Mouse (Mus musculus): ENCODE measurements around the gene Rbpj. TPM values are rescaled to one million over a fixed set of nuclear protein-coding genes. Genes with fewer than 3 reads are reported as not detected.

The Rbpj gene
- total and polyA plus RNA-seq, 2 experiments from 2014 or later = 17.6 to 22.4 TPM

DNA sequence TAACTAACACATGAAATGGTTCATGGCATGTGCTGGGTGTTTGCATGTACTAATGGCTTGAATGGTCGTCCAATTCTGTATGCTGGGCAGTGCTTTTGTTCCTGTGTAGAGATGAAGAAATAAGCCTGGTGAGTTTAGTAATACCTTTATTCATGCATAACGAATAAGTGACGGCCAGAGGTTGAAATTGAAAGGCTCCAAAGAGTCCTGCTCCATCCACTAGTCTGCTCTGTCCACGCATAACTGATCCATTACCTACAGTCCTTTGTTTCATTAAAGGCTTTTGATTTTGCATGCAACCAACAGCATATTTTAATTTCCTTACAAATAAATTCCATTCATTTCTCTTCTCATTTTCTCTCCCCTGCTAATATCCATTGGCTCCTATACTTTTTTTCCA is 53.2 kb downstream of the Rbpj start:
- TF ChIP-seq CTCF (IDR thresholded peaks at IDR 0.05; ENCODE audit: low read depth) = no peak
- H3K36me3 ChIP-seq (ENCODE audit: insufficient read depth, low read length) = no peaks in the 10 kb centered on the region
- no peaks in the 10 kb centered on the region for H3K27me3 ChIP-seq (ENCODE audit: insufficient read depth, low read length)
- ATAC-seq (no peak), DNase-seq (ENCODE audit: low spot score) (no peak)
- H3K4me2 ChIP-seq (ENCODE audit: low read depth, low read length) = no peak overlapping the region
- H3K27ac ChIP-seq = no peak overlapping the region
- whole genome bisulfite sequencing = 35% methylated on average over 4 of the region's 4 CpGs
- no peaks in the 10 kb centered on the region for H3K9me3 ChIP-seq (ENCODE audit: low read length)
- H3K4me1 ChIP-seq (ENCODE audit: insufficient read depth, low read length) = 0 out of 2 replicates have a peak, but pooled peaks cover 8% of the 10 kb centered on the region
- H3K4me3 ChIP-seq (ENCODE audit: low read length) = no peak overlapping the region
- no peak overlapping the region for H3K9ac ChIP-seq (replicated peaks; ENCODE audit: low read length)

- no peak overlapping the region for H3K27ac ChIP-seq
- no peaks in the 10 kb centered on the region for H3K36me3 ChIP-seq (ENCODE audit: insufficient read depth, low read length)
- TF ChIP-seq CTCF (IDR thresholded peaks at IDR 0.05; ENCODE audit: low read depth) = no peak
- no peak overlapping the region for H3K4me3 ChIP-seq (ENCODE audit: low read length)
- no peak overlapping the region for H3K9ac ChIP-seq (replicated peaks; ENCODE audit: low read length)
- no peaks in the 10 kb centered on the region for H3K27me3 ChIP-seq (ENCODE audit: insufficient read depth, low read length)
- 84% methylated on average over 10 of the region's 10 CpGs for WGBS
- no peak overlapping the region for H3K4me2 ChIP-seq (ENCODE audit: low read depth, low read length)
- 0 out of 2 replicates have a peak, but pooled peaks cover 8% of the 10 kb centered on the region for H3K4me1 ChIP-seq (ENCODE audit: insufficient read depth, low read length)
- H3K9me3 ChIP-seq (ENCODE audit: low read length) = no peaks in the 10 kb centered on the region
- no peak for DNase-seq (ENCODE audit: low spot score)
- no peak for ATAC-seq
Observed at GRCm38 (mm10) chr5:53519998-53520577, 54.1 kb downstream of the Rbpj start.

DNA sequence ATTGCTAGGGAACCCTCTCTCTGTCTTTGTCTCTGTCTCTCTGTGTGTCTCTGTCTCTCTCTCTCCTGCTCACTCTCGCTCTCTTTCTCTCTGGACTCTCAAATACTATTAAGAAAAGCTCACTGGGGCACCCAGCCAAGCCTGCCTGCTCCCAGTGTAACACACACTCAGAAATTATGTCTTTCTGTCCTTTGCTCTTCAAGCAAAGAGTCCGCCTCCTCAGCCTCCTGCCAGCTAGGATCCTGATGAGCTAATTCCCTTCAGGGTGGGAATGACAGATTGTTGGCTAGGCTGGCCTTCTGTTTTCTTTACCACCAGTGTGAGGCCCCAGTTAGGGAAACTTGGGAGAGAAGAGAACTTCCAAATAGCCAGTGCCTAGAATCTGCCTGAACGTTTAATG is 57.1 kb downstream of the Rbpj start:
- 27% methylated on average over 3 of the region's 3 CpGs for WGBS
- DNase-seq (ENCODE audit: low spot score) = peak; percentile 77
- Histone ChIP-seq H3K27me3 (ENCODE audit: insufficient read depth, low read length) (no peaks in the 10 kb centered on the region), H3K9me3 (ENCODE audit: low read length) (no peaks in the 10 kb centered on the region), H3K4me3 (ENCODE audit: low read length) (no peak overlapping the region), H3K4me2 (ENCODE audit: low read depth, low read length) (no peak overlapping the region), H3K4me1 (ENCODE audit: insufficient read depth, low read length) (peaks cover 12% of the 10 kb centered on the region; the same call in 1 of the 2 replicates), H3K36me3 (ENCODE audit: insufficient read depth, low read length) (no peaks in the 10 kb centered on the region), H3K9ac (replicated peaks; ENCODE audit: low read length) (no peak overlapping the region), H3K27ac (no peak overlapping the region)
- TF ChIP-seq CTCF (IDR thresholded peaks at IDR 0.05; ENCODE audit: low read depth) = no peak
- ATAC-seq = peak; percentile 78

DNA sequence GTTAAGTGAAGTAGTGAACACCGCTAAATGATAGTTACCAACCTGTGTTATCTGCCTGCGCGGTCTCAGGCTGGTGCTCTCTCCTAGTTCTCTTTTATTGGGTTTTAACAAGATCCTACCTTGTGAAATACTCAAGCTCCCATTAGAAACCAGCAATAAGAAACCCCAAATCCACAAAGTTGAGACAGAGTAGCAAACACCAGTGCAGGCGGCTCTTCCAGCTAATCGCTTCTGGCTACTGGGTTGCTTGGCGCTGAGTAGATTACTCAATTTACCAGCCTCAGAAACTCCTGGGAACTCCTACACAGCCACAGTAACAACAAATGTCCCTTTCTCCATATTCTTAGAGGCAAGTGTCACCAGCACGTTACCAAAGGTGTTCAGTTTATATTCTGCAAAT is 58.2 kb downstream of the Rbpj start:
- no peak overlapping the region for H3K4me3 ChIP-seq (ENCODE audit: low read length)
- H3K9me3 ChIP-seq (ENCODE audit: low read length) = no peaks in the 10 kb centered on the region
- no peak for DNase-seq (ENCODE audit: low spot score)
- H3K27me3 ChIP-seq (ENCODE audit: insufficient read depth, low read length) = no peaks in the 10 kb centered on the region
- H3K4me1 ChIP-seq (ENCODE audit: insufficient read depth, low read length) = peaks cover 12% of the 10 kb centered on the region; the same call in 1 of the 2 replicates
- H3K27ac ChIP-seq = no peak overlapping the region
- TF ChIP-seq CTCF (IDR thresholded peaks at IDR 0.05; ENCODE audit: low read depth) = no peak
- no peaks in the 10 kb centered on the region for H3K36me3 ChIP-seq (ENCODE audit: insufficient read depth, low read length)
- no peak for ATAC-seq
- no peak overlapping the region for H3K4me2 ChIP-seq (ENCODE audit: low read depth, low read length)
- 90% methylated on average over 7 of the region's 7 CpGs for WGBS
- H3K9ac ChIP-seq (replicated peaks; ENCODE audit: low read length) = no peak overlapping the region

DNA sequence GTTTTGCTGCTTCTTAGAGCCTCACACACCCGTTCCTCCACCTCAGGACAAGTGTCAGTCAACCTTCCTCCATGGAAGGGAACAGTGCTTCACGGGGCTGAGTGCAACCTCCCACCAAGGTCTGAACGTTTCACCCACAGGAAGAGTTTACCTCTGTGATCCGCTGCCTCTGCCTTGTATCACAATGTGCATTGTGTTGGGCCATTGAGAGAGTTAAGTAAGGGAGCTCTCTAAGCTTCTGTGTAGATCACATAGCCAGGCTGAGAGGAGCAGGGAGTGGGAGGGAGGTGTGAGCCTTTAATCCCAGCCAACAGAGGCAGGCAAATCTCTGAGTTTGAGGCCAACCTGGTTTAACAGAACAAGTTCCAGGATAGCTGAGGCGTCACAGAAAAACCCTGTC is 58.9 kb downstream of the Rbpj start:
- ATAC-seq (no peak), DNase-seq (ENCODE audit: low spot score) (no peak)
- no peak overlapping the region for H3K27ac ChIP-seq
- WGBS = 61% methylated on average over 5 of the region's 5 CpGs
- no peaks in the 10 kb centered on the region for H3K9me3 ChIP-seq (ENCODE audit: low read length)
- H3K36me3 ChIP-seq (ENCODE audit: insufficient read depth, low read length) = no peaks in the 10 kb centered on the region
- H3K27me3 ChIP-seq (ENCODE audit: insufficient read depth, low read length) = no peaks in the 10 kb centered on the region
- no peak overlapping the region for H3K4me2 ChIP-seq (ENCODE audit: low read depth, low read length)
- TF ChIP-seq CTCF (IDR thresholded peaks at IDR 0.05; ENCODE audit: low read depth) = no peak
- H3K9ac ChIP-seq (replicated peaks; ENCODE audit: low read length) = no peak overlapping the region
- H3K4me1 ChIP-seq (ENCODE audit: insufficient read depth, low read length) = peaks cover 12% of the 10 kb centered on the region; the same call in 1 of the 2 replicates
- no peak overlapping the region for H3K4me3 ChIP-seq (ENCODE audit: low read length)

DNA sequence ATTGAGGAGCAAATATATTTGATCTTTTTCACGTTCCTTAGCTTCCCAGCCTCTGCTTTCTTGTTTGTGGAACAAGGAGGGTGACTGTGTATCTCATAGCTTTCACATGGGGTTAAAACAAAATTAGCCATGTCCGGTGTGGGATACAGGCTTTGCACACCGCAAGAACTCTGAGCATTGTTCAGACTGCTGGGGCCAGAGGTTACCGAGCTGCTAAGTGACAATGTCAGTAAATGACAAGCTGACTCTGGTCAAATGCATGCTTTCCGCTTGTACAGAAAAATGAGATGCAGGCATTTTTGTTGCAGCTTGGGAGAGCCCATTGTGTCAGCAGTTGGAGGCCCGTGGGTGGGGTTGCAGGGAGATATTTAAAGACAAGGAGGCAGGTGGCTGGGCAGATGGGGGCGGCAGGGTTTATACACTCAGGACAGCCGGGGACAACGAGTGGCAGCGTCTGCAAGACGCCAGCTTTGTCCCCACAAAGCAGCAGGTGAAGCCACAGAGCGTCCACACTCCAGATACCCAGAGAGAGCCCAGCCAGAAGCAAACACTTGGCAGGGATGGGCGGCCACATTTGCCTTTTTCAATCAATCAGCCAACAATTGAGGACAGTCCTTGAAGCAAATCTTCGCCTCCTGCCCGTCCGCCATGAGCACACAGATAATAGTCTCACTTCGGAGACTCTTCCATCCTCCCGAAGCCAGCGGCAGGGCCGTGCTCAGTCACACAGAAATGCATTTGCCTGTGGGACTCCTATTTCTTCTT is 59.5 kb downstream of the Rbpj start:
- H3K36me3 ChIP-seq (ENCODE audit: insufficient read depth, low read length) = no peaks in the 10 kb centered on the region
- H3K9ac ChIP-seq (replicated peaks; ENCODE audit: low read length) = no peak overlapping the region
- no peaks in the 10 kb centered on the region for H3K9me3 ChIP-seq (ENCODE audit: low read length)
- no peak for TF ChIP-seq CTCF (IDR thresholded peaks at IDR 0.05; ENCODE audit: low read depth)
- DNase-seq (ENCODE audit: low spot score) (peak; percentile 61), ATAC-seq (peak; percentile 78)
- H3K27ac ChIP-seq = peak overlapping the region; percentile 49; the same call in 1 of the 2 replicates
- H3K4me3 ChIP-seq (ENCODE audit: low read length) = no peak overlapping the region
- 13% methylated on average over 20 of the region's 20 CpGs for WGBS
- peak overlapping the region; percentile 32 for H3K4me2 ChIP-seq (ENCODE audit: low read depth, low read length)
- H3K27me3 ChIP-seq (ENCODE audit: insufficient read depth, low read length) = no peaks in the 10 kb centered on the region
- peaks cover 12% of the 10 kb centered on the region; the same call in 1 of the 2 replicates for H3K4me1 ChIP-seq (ENCODE audit: insufficient read depth, low read length)

DNA sequence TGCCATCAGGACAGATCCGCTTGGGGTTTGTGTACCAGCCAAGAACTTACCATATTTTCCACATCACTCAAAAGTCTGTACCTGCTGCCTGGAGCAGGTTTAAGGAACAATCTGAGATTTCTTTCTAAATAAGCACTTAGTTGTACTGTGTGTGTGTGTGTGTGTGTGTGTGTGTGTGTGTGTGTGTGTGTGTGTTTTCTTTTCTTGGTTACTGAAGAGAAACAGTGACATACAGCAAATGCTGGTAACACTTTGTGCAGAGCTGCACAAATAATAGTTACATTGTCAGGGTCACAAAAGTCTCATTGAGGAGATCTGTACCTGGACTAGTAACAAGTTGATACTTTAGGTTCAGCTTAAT is 60.1 kb downstream of the Rbpj start:
- 22% methylated on average over 1 of the region's 1 CpGs for WGBS
- peak overlapping the region; percentile 49; the same call in 1 of the 2 replicates for H3K27ac ChIP-seq
- no peak for ATAC-seq
- no peaks in the 10 kb centered on the region for H3K27me3 ChIP-seq (ENCODE audit: insufficient read depth, low read length)
- DNase-seq (ENCODE audit: low spot score) = no peak
- H3K4me2 ChIP-seq (ENCODE audit: low read depth, low read length) = peak overlapping the region; percentile 32
- no peaks in the 10 kb centered on the region for H3K36me3 ChIP-seq (ENCODE audit: insufficient read depth, low read length)
- H3K4me1 ChIP-seq (ENCODE audit: insufficient read depth, low read length) = peaks cover 12% of the 10 kb centered on the region; the same call in 1 of the 2 replicates
- no peaks in the 10 kb centered on the region for H3K9me3 ChIP-seq (ENCODE audit: low read length)
- H3K4me3 ChIP-seq (ENCODE audit: low read length) = no peak overlapping the region
- H3K9ac ChIP-seq (replicated peaks; ENCODE audit: low read length) = no peak overlapping the region
- no peak for TF ChIP-seq CTCF (IDR thresholded peaks at IDR 0.05; ENCODE audit: low read depth)

All from hindbrain, postnatal 0 days (tissue).